Mouse (Mus musculus) granulocyte monocyte progenitor cell, adult 5-6 weeks (primary cell): ENCODE measurements around the gene Gapdhs. TPM values are rescaled to one million over a fixed set of nuclear protein-coding genes. Genes with fewer than 3 reads are reported as not detected.
A peak's percentile ranks its signal among the peaks of the same experiment; 100 is the strongest.

ENCODE experiments used
- ATAC-seq: replicated peaks from 2 replicates; pipeline ENCODE4 v1.8.0; 2016; ENCODE audit warnings: mild to moderate bottlenecking, moderate TSS enrichment, inconsistent platforms; ENCODE audit not compliant: poor library complexity, severe bottlenecking
- total RNA-seq, 2 experiments: library from RNA; stranded (forward) in 1 of 2; stranded (reverse) in 1 of 2; fragments of 200-712, 200-1000 nt in 1 of 2; fragments of >200 nt in 1 of 2; fragmentation: Nextera tagmentation in 1 of 2; gene quantifications; 2 replicates each; pipeline ENCODE4 v1.2.3; 2014 to 2017

Gene Gapdhs
- total RNA-seq, 2 experiments from 2014 or later = not detected

- ATAC-seq = peak; percentile 79
Observed at GRCm38 (mm10) chr7:30683425-30683824, 60.1 kb downstream of the Gapdhs start.

DNA sequence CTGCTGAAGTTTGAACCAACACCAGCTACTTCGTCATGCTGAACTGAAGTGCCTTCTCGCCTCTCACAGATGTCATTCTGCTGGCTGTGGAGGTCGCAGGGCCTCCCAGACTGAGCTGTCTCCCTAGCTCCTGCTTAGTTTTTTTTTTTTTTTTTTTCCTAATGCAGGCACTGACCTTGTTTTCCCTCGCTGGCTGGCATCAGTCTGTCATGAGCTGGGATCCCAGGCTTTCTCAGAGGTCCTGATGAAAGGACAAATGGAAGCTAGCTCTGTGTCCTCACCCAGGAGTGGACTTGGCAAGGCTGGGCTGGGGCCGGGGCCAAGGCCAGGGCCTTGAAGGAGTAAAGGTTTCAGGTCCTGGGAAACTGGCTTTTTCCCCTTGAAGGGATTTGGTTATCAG lies 61.6 kb downstream of the Gapdhs start:
- ATAC-seq = no peak

Other genes with a start within 250 kb of the Gapdhs start
Only the 30 nearest of the 32 such genes appear.
- 7.0 and 8.6 TPM in 2 replicates for gene Arhgap33, start 208.6 kb downstream of the Gapdhs start, total RNA-seq (2014; fragmentation: Nextera tagmentation)
- 3.7 and 3.8 TPM in 2 replicates for gene Arhgap33, start 208.6 kb downstream of the Gapdhs start, total RNA-seq (2017)
- gene Hspb6, start 191.5 kb downstream of the Gapdhs start, total RNA-seq (2014; fragmentation: Nextera tagmentation) = 3.8 and 14.9 TPM in 2 replicates
- 3.6 and 3.9 TPM in 2 replicates for gene Hspb6, start 191.5 kb downstream of the Gapdhs start, total RNA-seq (2017)
- 7.3 and 15.8 TPM in 2 replicates for gene Proser3, start 191.4 kb downstream of the Gapdhs start, total RNA-seq (2014; fragmentation: Nextera tagmentation)
- gene Proser3, start 191.4 kb downstream of the Gapdhs start, total RNA-seq (2017) = 2.8 and 9.2 TPM in 2 replicates
- gene Lin37, start 183.8 kb downstream of the Gapdhs start, total RNA-seq (2014; fragmentation: Nextera tagmentation) = 45.4 and 96.9 TPM in 2 replicates
- gene Lin37, start 183.8 kb downstream of the Gapdhs start, total RNA-seq (2017) = 23.5 and 25.3 TPM in 2 replicates
- 26.3 and 38.5 TPM in 2 replicates for gene U2af1l4, start 180.4 kb downstream of the Gapdhs start, total RNA-seq (2014; fragmentation: Nextera tagmentation)
- 58.6 and 87.2 TPM in 2 replicates for gene U2af1l4, start 180.4 kb downstream of the Gapdhs start, total RNA-seq (2017)
- 5.2 and 12.5 TPM in 2 replicates for gene Gm49396, start 180.3 kb downstream of the Gapdhs start, total RNA-seq (2014; fragmentation: Nextera tagmentation)
- 5.1 and 6.3 TPM in 2 replicates for gene Gm49396, start 180.3 kb downstream of the Gapdhs start, total RNA-seq (2017)
- gene Psenen, start 180.1 kb downstream of the Gapdhs start, total RNA-seq (2014; fragmentation: Nextera tagmentation) = 218 and 221 TPM in 2 replicates
- 156 and 184 TPM in 2 replicates for gene Psenen, start 180.1 kb downstream of the Gapdhs start, total RNA-seq (2017)
- 4.9 and 10.6 TPM in 2 replicates for gene Igflr1, start 178.3 kb downstream of the Gapdhs start, total RNA-seq (2014; fragmentation: Nextera tagmentation)
- 0.34 TPM in 1 of 2 replicates, not detected in the other for gene Igflr1, start 178.3 kb downstream of the Gapdhs start, total RNA-seq (2017)
- 48.1 and 64.3 TPM in 2 replicates for gene Kmt2b, start 155.0 kb downstream of the Gapdhs start, total RNA-seq (2014; fragmentation: Nextera tagmentation)
- 5.9 and 9.5 TPM in 2 replicates for gene Kmt2b, start 155.0 kb downstream of the Gapdhs start, total RNA-seq (2017)
- not detected in 2 replicates for gene Zbtb32, start 144.8 kb downstream of the Gapdhs start, total RNA-seq (2014; fragmentation: Nextera tagmentation)
- gene Zbtb32, start 144.8 kb downstream of the Gapdhs start, total RNA-seq (2017) = not detected in 2 replicates
- gene Upk1a, start 130.8 kb downstream of the Gapdhs start, total RNA-seq (2014; fragmentation: Nextera tagmentation) = 3.4 TPM in 1 of 2 replicates, not detected in the other
- gene Upk1a, start 130.8 kb downstream of the Gapdhs start, total RNA-seq (2017) = not detected in 2 replicates
- gene Cox6b1, start 117.5 kb downstream of the Gapdhs start, total RNA-seq (2014; fragmentation: Nextera tagmentation) = 436 and 560 TPM in 2 replicates
- gene Cox6b1, start 117.5 kb downstream of the Gapdhs start, total RNA-seq (2017) = 470 and 484 TPM in 2 replicates
- not detected in 2 replicates for gene Etv2, start 107.8 kb downstream of the Gapdhs start, total RNA-seq (2014; fragmentation: Nextera tagmentation)
- not detected in 2 replicates for gene Etv2, start 107.8 kb downstream of the Gapdhs start, total RNA-seq (2017)
- 45.7 and 57.1 TPM in 2 replicates for gene Rbm42, start 93.4 kb downstream of the Gapdhs start, total RNA-seq (2014; fragmentation: Nextera tagmentation)
- 38.3 and 48.0 TPM in 2 replicates for gene Rbm42, start 93.4 kb downstream of the Gapdhs start, total RNA-seq (2017)
- 39.1 and 43.7 TPM in 2 replicates for gene Haus5, start 78.7 kb downstream of the Gapdhs start, total RNA-seq (2014; fragmentation: Nextera tagmentation)
- gene Haus5, start 78.7 kb downstream of the Gapdhs start, total RNA-seq (2017) = 18.4 and 33.2 TPM in 2 replicates
- not detected in 2 replicates for gene Pmis2, start 72.1 kb downstream of the Gapdhs start, total RNA-seq (2014; fragmentation: Nextera tagmentation)
- gene Pmis2, start 72.1 kb downstream of the Gapdhs start, total RNA-seq (2017) = not detected in 2 replicates
- gene 2200002J24Rik, start 44.8 kb downstream of the Gapdhs start, total RNA-seq (2014; fragmentation: Nextera tagmentation) = not detected in 2 replicates
- not detected in 2 replicates for gene 2200002J24Rik, start 44.8 kb downstream of the Gapdhs start, total RNA-seq (2017)
- 1.5 TPM in 1 of 2 replicates, not detected in the other for gene Atp4a, start 31.5 kb downstream of the Gapdhs start, total RNA-seq (2014; fragmentation: Nextera tagmentation)
- 0.22 and 3.5 TPM in 2 replicates for gene Atp4a, start 31.5 kb downstream of the Gapdhs start, total RNA-seq (2017)
- 160 and 219 TPM in 2 replicates for gene Tmem147, start 14.1 kb downstream of the Gapdhs start, total RNA-seq (2014; fragmentation: Nextera tagmentation)
- 71.5 and 106 TPM in 2 replicates for gene Tmem147, start 14.1 kb downstream of the Gapdhs start, total RNA-seq (2017)
- gene Sbsn, start 7.8 kb upstream of the Gapdhs start, total RNA-seq (2014; fragmentation: Nextera tagmentation) = 2.4 and 3.7 TPM in 2 replicates
- 1.2 TPM in 1 of 2 replicates, not detected in the other for gene Sbsn, start 7.8 kb upstream of the Gapdhs start, total RNA-seq (2017)
- gene Dmkn, start 20.1 kb upstream of the Gapdhs start, total RNA-seq (2014; fragmentation: Nextera tagmentation) = 68.4 and 69.3 TPM in 2 replicates
- 81.3 and 133 TPM in 2 replicates for gene Dmkn, start 20.1 kb upstream of the Gapdhs start, total RNA-seq (2017)
- gene Krtdap, start 44.2 kb upstream of the Gapdhs start, total RNA-seq (2014; fragmentation: Nextera tagmentation) = not detected in 2 replicates
- not detected in 2 replicates for gene Krtdap, start 44.2 kb upstream of the Gapdhs start, total RNA-seq (2017)
- gene Ffar2, start 80.1 kb upstream of the Gapdhs start, total RNA-seq (2014; fragmentation: Nextera tagmentation) = 6.5 and 17.9 TPM in 2 replicates
- gene Ffar2, start 80.1 kb upstream of the Gapdhs start, total RNA-seq (2017) = 23.4 and 26.4 TPM in 2 replicates
- not detected in 2 replicates for gene Ffar3, start 112.5 kb upstream of the Gapdhs start, total RNA-seq (2014; fragmentation: Nextera tagmentation)
- not detected in 2 replicates for gene Ffar3, start 112.5 kb upstream of the Gapdhs start, total RNA-seq (2017)
- gene Ffar1, start 117.9 kb upstream of the Gapdhs start, total RNA-seq (2014; fragmentation: Nextera tagmentation) = not detected in 2 replicates
- not detected in 2 replicates for gene Ffar1, start 117.9 kb upstream of the Gapdhs start, total RNA-seq (2017)
- not detected in 2 replicates for gene Cd22, start 136.7 kb upstream of the Gapdhs start, total RNA-seq (2014; fragmentation: Nextera tagmentation)
- not detected in 2 replicates for gene Cd22, start 136.7 kb upstream of the Gapdhs start, total RNA-seq (2017)
- 0.81 TPM in 1 of 2 replicates, not detected in the other for gene Mag, start 171.2 kb upstream of the Gapdhs start, total RNA-seq (2014; fragmentation: Nextera tagmentation)
- gene Mag, start 171.2 kb upstream of the Gapdhs start, total RNA-seq (2017) = 0.46 TPM in 1 of 2 replicates, not detected in the other
- gene Hamp2, start 181.0 kb upstream of the Gapdhs start, total RNA-seq (2014; fragmentation: Nextera tagmentation) = not detected in 2 replicates
- gene Hamp2, start 181.0 kb upstream of the Gapdhs start, total RNA-seq (2017) = not detected in 2 replicates
- not detected in 2 replicates for gene Hamp, start 200.4 kb upstream of the Gapdhs start, total RNA-seq (2014; fragmentation: Nextera tagmentation)
- not detected in 2 replicates for gene Hamp, start 200.4 kb upstream of the Gapdhs start, total RNA-seq (2017)
- gene Usf2, start 213.1 kb upstream of the Gapdhs start, total RNA-seq (2014; fragmentation: Nextera tagmentation) = 87.7 and 105 TPM in 2 replicates
- gene Usf2, start 213.1 kb upstream of the Gapdhs start, total RNA-seq (2017) = 103 and 128 TPM in 2 replicates